Mouse (Mus musculus) stomach, postnatal 0 days (tissue): ENCODE measurements around the gene Pyroxd1.

ENCODE experiments used
- CTCF ChIP-seq: IDR thresholded peaks from 2 replicates; pipeline ENCODE4 v1.5.1; 2016; ENCODE audit warnings: antibody characterized with exemption, low read depth, mild to moderate bottlenecking, moderate library complexity
- EP300 ChIP-seq: optimal IDR thresholded peaks from 2 replicates; pipeline ENCODE3; 2016; ENCODE audit warnings: antibody characterized with exemption

DNA sequence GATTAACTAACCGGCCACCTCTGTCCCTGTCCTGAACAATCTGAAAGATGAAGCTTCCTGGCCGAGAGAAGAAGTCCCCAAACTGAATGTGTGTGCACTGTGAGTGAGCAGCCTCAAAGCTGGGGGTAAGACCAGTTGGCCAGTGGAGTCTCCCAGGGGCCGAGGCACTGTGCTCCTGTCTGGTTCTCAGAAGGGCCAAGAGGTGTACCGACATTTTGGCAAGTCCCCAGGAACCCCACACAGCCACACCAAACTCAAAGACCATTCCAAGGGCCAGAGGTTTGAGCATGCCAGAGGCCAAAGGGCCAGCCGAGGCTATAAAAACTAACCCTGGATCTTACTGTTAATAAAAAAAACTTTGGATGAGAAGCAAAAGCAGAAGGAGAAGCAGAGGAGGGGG, 31.2 kb upstream of the Pyroxd1 start:
- TF ChIP-seq CTCF (no peak), EP300 (no peak)
